Mouse (Mus musculus): Measurements from ENCODE around the gene Slc12a4.

DNA sequence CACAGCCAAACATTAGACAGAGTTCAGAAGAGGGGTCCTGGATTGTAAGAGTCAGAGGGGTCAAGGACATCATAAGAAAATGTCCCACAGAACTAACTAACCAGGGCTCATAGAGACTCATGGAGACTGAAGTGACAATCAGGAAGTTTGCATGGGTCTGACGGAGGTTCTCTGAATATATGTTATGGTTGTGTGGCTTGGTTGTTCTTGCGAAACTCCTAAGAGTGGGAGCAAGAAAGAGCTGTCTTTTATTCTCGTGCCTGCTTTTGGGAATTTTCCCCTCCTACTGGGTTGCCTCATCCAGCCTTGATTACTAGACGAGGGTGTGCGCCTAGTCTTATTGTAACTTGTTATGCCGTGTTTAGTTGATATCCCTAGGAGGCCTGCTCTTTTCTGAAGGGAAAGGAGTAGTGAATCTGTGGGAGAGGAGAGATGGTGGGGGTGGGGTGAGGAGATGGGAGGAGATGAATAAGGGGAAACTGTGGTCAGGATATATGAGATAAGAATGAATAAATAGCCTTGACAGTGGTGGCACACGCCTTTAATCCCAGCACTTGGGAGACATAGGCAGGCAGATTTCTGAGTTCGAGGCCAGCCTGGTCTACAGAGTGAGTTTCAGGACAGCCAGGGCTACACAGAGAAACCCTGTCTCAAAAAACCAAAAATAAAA, 38.8 kb upstream of the Slc12a4 start:
- no peak for TF ChIP-seq POLR2A (IDR thresholded peaks at IDR 0.05; ENCODE audit: borderline replicate concordance, extremely low read depth, low read depth, low read length)
- no peak for TF ChIP-seq CTCF (IDR thresholded peaks at IDR 0.05; ENCODE audit: insufficient read depth, low read length)
